Mouse (Mus musculus): Measurements from ENCODE around the gene Ogfod2. TPM values are rescaled to one million over a fixed set of nuclear protein-coding genes. Genes with fewer than 3 reads are reported as not detected.

The Ogfod2 gene
- polyA plus RNA-seq, 1 experiment from 2014 or later = 15.0 TPM

- Histone ChIP-seq H3K4me1 (ENCODE audit: control insufficient read depth, low read depth, low read length) (peaks cover 4% of the 10 kb centered on the region), H3K9ac (ENCODE audit: low read depth, low read length) (no peak overlapping the region), H3K27me3 (ENCODE audit: control insufficient read depth, insufficient read depth, low read depth, low read length) (no peaks in the 10 kb centered on the region), H3K36me3 (ENCODE audit: control insufficient read depth, insufficient read depth) (no peaks in the 10 kb centered on the region), H3K4me2 (ENCODE audit: low read depth, low read length) (no peak overlapping the region), H3K27ac (ENCODE audit: low read length) (no peak overlapping the region), H3K4me3 (ENCODE audit: low read depth, low read length) (no peak overlapping the region), H3K9me3 (replicated peaks; ENCODE audit: control insufficient read depth, low read length) (no peaks in the 10 kb centered on the region)
- WGBS (ENCODE audit: insufficient replicate concordance) = 69% methylated on average over 7 of the region's 7 CpGs
- ATAC-seq (ENCODE audit: low read depth) = no peak
These were observed 47.4 kb downstream of the Ogfod2 start for GRCm38 (mm10) chr5:124159453-124159852.

- H3K4me1 ChIP-seq (ENCODE audit: control insufficient read depth, low read depth, low read length) = peaks cover 12% of the 10 kb centered on the region
- no peak overlapping the region for H3K4me2 ChIP-seq (ENCODE audit: low read depth, low read length)
- H3K27me3 ChIP-seq (ENCODE audit: control insufficient read depth, insufficient read depth, low read depth, low read length) = no peaks in the 10 kb centered on the region
- no peak overlapping the region for H3K27ac ChIP-seq (ENCODE audit: low read length)
- no peaks in the 10 kb centered on the region for H3K36me3 ChIP-seq (ENCODE audit: control insufficient read depth, insufficient read depth)
- H3K4me3 ChIP-seq (ENCODE audit: low read depth, low read length) = no peak overlapping the region
- ATAC-seq (ENCODE audit: low read depth) = no peak
- no peaks in the 10 kb centered on the region for H3K9me3 ChIP-seq (replicated peaks; ENCODE audit: control insufficient read depth, low read length)
- no peak overlapping the region for H3K9ac ChIP-seq (ENCODE audit: low read depth, low read length)
- 56% methylated on average over 10 of the region's 10 CpGs for WGBS (ENCODE audit: insufficient replicate concordance)
These were observed 49.7 kb downstream of the Ogfod2 start for GRCm38 (mm10) chr5:124161831-124162230.

GRCm38 (mm10) chr5:124162577-124162976, 50.5 kb downstream of the Ogfod2 start:
- Histone ChIP-seq H3K9ac (ENCODE audit: low read depth, low read length) (no peak overlapping the region), H3K9me3 (replicated peaks; ENCODE audit: control insufficient read depth, low read length) (no peaks in the 10 kb centered on the region), H3K4me3 (ENCODE audit: low read depth, low read length) (no peak overlapping the region), H3K27me3 (ENCODE audit: control insufficient read depth, insufficient read depth, low read depth, low read length) (no peaks in the 10 kb centered on the region), H3K4me1 (ENCODE audit: control insufficient read depth, low read depth, low read length) (peaks cover 12% of the 10 kb centered on the region), H3K27ac (ENCODE audit: low read length) (no peak overlapping the region), H3K4me2 (ENCODE audit: low read depth, low read length) (no peak overlapping the region), H3K36me3 (ENCODE audit: control insufficient read depth, insufficient read depth) (no peaks in the 10 kb centered on the region)
- no peak for ATAC-seq (ENCODE audit: low read depth)
- WGBS (ENCODE audit: insufficient replicate concordance) = 54% methylated on average over 5 of the region's 5 CpGs

- H3K4me1 ChIP-seq (ENCODE audit: control insufficient read depth, low read depth, low read length) = peaks cover 12% of the 10 kb centered on the region
- whole genome bisulfite sequencing (ENCODE audit: insufficient replicate concordance) = 73% methylated on average over 11 of the region's 11 CpGs
These were observed 51.3 kb downstream of the Ogfod2 start for GRCm38 (mm10) chr5:124163445-124163844.

More at GRCm38 (mm10) chr5:124163445-124163844, 51.3 kb downstream of the Ogfod2 start:
- H3K4me2 ChIP-seq (ENCODE audit: low read depth, low read length) = no peak overlapping the region
- no peak for ATAC-seq (ENCODE audit: low read depth)
- H3K4me3 ChIP-seq (ENCODE audit: low read depth, low read length) = no peak overlapping the region
- H3K36me3 ChIP-seq (ENCODE audit: control insufficient read depth, insufficient read depth) = no peaks in the 10 kb centered on the region
- H3K9ac ChIP-seq (ENCODE audit: low read depth, low read length) = no peak overlapping the region
- no peaks in the 10 kb centered on the region for H3K27me3 ChIP-seq (ENCODE audit: control insufficient read depth, insufficient read depth, low read depth, low read length)
- H3K27ac ChIP-seq (ENCODE audit: low read length) = no peak overlapping the region
- H3K9me3 ChIP-seq (replicated peaks; ENCODE audit: control insufficient read depth, low read length) = no peaks in the 10 kb centered on the region

Other genes starting within 250 kb of the Ogfod2 start
- 0.28 and 0.45 TPM in 2 replicates for gene Hcar2, start 246.8 kb upstream of the Ogfod2 start, polyA plus RNA-seq (2015; fragmentation: Nextera tagmentation; extraction: Ambion mirVana)
- gene Hcar1, start 232.3 kb upstream of the Ogfod2 start, polyA plus RNA-seq (2015; fragmentation: Nextera tagmentation; extraction: Ambion mirVana) = 0.08 and 0.15 TPM in 2 replicates
- 37.6 and 40.6 TPM in 2 replicates for gene Denr, start 205.1 kb upstream of the Ogfod2 start, polyA plus RNA-seq (2015; fragmentation: Nextera tagmentation; extraction: Ambion mirVana)
- 1.3 and 1.7 TPM in 2 replicates for gene Gm43518, start 184.9 kb upstream of the Ogfod2 start, polyA plus RNA-seq (2015; fragmentation: Nextera tagmentation; extraction: Ambion mirVana)
- 2.2 and 2.4 TPM in 2 replicates for gene Ccdc62, start 181.6 kb upstream of the Ogfod2 start, polyA plus RNA-seq (2015; fragmentation: Nextera tagmentation; extraction: Ambion mirVana)
- gene Hip1r, start 138.7 kb upstream of the Ogfod2 start, polyA plus RNA-seq (2015; fragmentation: Nextera tagmentation; extraction: Ambion mirVana) = 12.4 and 16.3 TPM in 2 replicates
- 14.3 and 16.3 TPM in 2 replicates for gene Vps37b, start 80.0 kb upstream of the Ogfod2 start, polyA plus RNA-seq (2015; fragmentation: Nextera tagmentation; extraction: Ambion mirVana)
- 6.4 and 6.7 TPM in 2 replicates for gene Abcb9, start 16.5 kb upstream of the Ogfod2 start, polyA plus RNA-seq (2015; fragmentation: Nextera tagmentation; extraction: Ambion mirVana)
- 46.9 and 47.9 TPM in 2 replicates for gene Arl6ip4, start 3.8 kb downstream of the Ogfod2 start, polyA plus RNA-seq (2015; fragmentation: Nextera tagmentation; extraction: Ambion mirVana)
- gene Pitpnm2, start 137.5 kb downstream of the Ogfod2 start, polyA plus RNA-seq (2015; fragmentation: Nextera tagmentation; extraction: Ambion mirVana) = 1.6 and 1.9 TPM in 2 replicates
- 4.1 and 4.2 TPM in 2 replicates for gene Mphosph9, start 215.7 kb downstream of the Ogfod2 start, polyA plus RNA-seq (2015; fragmentation: Nextera tagmentation; extraction: Ambion mirVana)
- 5.7 and 5.9 TPM in 2 replicates for gene 2810006K23Rik, start 215.8 kb downstream of the Ogfod2 start, polyA plus RNA-seq (2015; fragmentation: Nextera tagmentation; extraction: Ambion mirVana)

Data from liver, embryonic 16.5 days (tissue).